Mouse (Mus musculus) spleen, adult 2 months (tissue): ENCODE measurements around the gene Brsk1.

Source experiments
- CTCF ChIP-seq: fragments of 200-500 bp; IDR thresholded peaks from 2 replicates; pipeline ENCODE4 v1.5.1; 2011; ENCODE audit warnings: mild to moderate bottlenecking, inconsistent platforms; ENCODE audit not compliant: insufficient read depth, insufficient read length, insufficient replicate concordance; ENCODE audit errors: extremely low read depth
- POLR2A ChIP-seq: fragments of 200-500 bp; IDR thresholded peaks from 2 replicates; pipeline ENCODE4 v1.6.1; 2011; ENCODE audit warnings: low read depth, low read length, inconsistent platforms

GRCm38 (mm10) chr7:4690387-4690786, at the start of gene Brsk1:
- TF ChIP-seq POLR2A (no peak), CTCF (no peak)
